Mouse (Mus musculus) lung, postnatal 0 days (tissue): ENCODE measurements around the gene Slc5a6. TPM values are rescaled to one million over a fixed set of nuclear protein-coding genes. Genes with fewer than 3 reads are reported as not detected.

Source experiments
- ATAC-seq: fragments of 200-750 bp; cut with Nextera tagmentation; 2 replicates; pipeline ENCODE4 v1.8.0; 2017; ENCODE audit warnings: moderate library complexity
- DNase-seq: peaks from one replicate; pipeline ENCODE4 v3.0.0-alpha.2; 2016; ENCODE audit warnings: low spot score
- H3K27ac ChIP-seq: fragments of 300-500 bp; sonication (generic); 2 replicates; pipeline ENCODE4 v1.5.1; 2014; ENCODE audit warnings: antibody characterized with exemption, mild to moderate bottlenecking, low read length, mixed read lengths
- H3K27me3 ChIP-seq: fragments of 300-500 bp; sonication (generic); replicated peaks from 2 replicates; pipeline ENCODE4 v1.6.1; 2014; ENCODE audit warnings: low read length, mixed read lengths; ENCODE audit not compliant: insufficient read depth
- H3K36me3 ChIP-seq: fragments of 300-500 bp; sonication (generic); 2 replicates; pipeline ENCODE4 v1.6.1; 2014; ENCODE audit warnings: low read length, mixed read lengths; ENCODE audit not compliant: insufficient read depth
- H3K4me1 ChIP-seq: fragments of 300-500 bp; sonication (generic); 2 replicates; pipeline ENCODE4 v1.6.1; 2014; ENCODE audit warnings: antibody characterized with exemption, low read depth, low read length, mixed read lengths; ENCODE audit not compliant: insufficient read depth
- H3K4me2 ChIP-seq: fragments of 300-500 bp; sonication (generic); replicated peaks from 2 replicates; pipeline ENCODE4 v1.6.1; 2014; ENCODE audit warnings: low read depth, mild to moderate bottlenecking, low read length, moderate library complexity, mixed read lengths
- H3K4me3 ChIP-seq: fragments of 300-500 bp; sonication (generic); 2 replicates; pipeline ENCODE4 v1.5.1; 2014; ENCODE audit warnings: low read depth, low read length
- H3K9ac ChIP-seq: fragments of 300-500 bp; sonication (generic); replicated peaks from 2 replicates; pipeline ENCODE4 v1.6.1; 2014; ENCODE audit warnings: low read depth, mild to moderate bottlenecking
- H3K9me3 ChIP-seq: fragments of 300-500 bp; sonication (generic); 2 replicates; pipeline ENCODE4 v1.6.1; 2016; ENCODE audit warnings: low read length, mixed read lengths
- CTCF ChIP-seq: IDR thresholded peaks from 2 replicates; pipeline ENCODE4 v1.5.1; 2016; ENCODE audit warnings: antibody characterized with exemption, mild to moderate bottlenecking
- EP300 ChIP-seq: IDR thresholded peaks from 2 replicates; pipeline ENCODE4 v1.6.1; 2016; ENCODE audit warnings: antibody characterized with exemption, mild to moderate bottlenecking, control low read depth
- WGBS: fragments of 180-500 bp; shearing (Covaris S2); extraction: QIAGEN DNeasy Blood & Tissue Kit; methylation state at CpG from one replicate; pipeline ENCODE4 v1.1.7; 2014; 5-methylcytosine and 5-hydroxymethylcytosine counted together
- polyA plus RNA-seq: library from polyadenylated mRNA; unstranded; fragments of >200 nt; fragmentation: Nextera tagmentation; extraction: Ambion mirVana; gene quantifications from 2 replicates; pipeline ENCODE4 v1.2.1, GENCODE M21; 2015

Gene Slc5a6
- polyA plus RNA-seq, 1 experiment from 2014 or later = 3.6 TPM

DNA sequence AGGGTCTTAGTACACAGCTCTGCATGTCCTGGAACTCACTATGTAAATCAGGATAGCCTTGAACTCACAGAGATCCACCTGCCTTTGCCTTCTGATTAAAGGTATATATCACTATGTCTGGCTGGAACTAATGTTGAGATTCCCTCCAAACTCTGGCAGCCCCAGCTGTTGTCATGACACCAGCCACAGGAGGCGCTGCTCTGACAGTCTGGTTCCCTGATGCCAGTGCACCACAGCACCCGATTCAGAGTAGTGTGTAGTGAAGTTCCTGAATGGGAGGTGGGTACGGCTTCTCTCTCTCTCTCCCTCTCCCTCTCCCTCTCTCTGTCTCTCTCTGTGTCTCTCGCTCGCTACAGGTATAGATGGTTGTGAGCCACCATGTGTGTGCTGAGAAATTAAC, 33.6 kb upstream of the Slc5a6 start:
- peak; percentile 78 for TF ChIP-seq CTCF
- no peak for TF ChIP-seq EP300
- no peaks in the 10 kb centered on the region for H3K4me1 ChIP-seq
- no peak overlapping the region for H3K4me3 ChIP-seq
- H3K9ac ChIP-seq = no peak overlapping the region
- H3K27ac ChIP-seq = no peak overlapping the region
- DNase-seq (peak; percentile 59), ATAC-seq (peak; percentile 59)
- no peaks in the 10 kb centered on the region for H3K27me3 ChIP-seq
- WGBS = 9% methylated on average over 5 of the region's 5 CpGs
- H3K4me2 ChIP-seq = no peak overlapping the region
- H3K9me3 ChIP-seq = no peaks in the 10 kb centered on the region
- no peaks in the 10 kb centered on the region for H3K36me3 ChIP-seq

- ATAC-seq (no peak), DNase-seq (peak; percentile 32)
- no peak overlapping the region for H3K27ac ChIP-seq
- WGBS = 75% methylated on average over 3 of the region's 3 CpGs
- no peaks in the 10 kb centered on the region for H3K27me3 ChIP-seq
- TF ChIP-seq CTCF (peak; percentile 74), EP300 (no peak)
- H3K9ac ChIP-seq = no peak overlapping the region
- no peaks in the 10 kb centered on the region for H3K4me1 ChIP-seq
- H3K4me3 ChIP-seq = no peak overlapping the region
- H3K4me2 ChIP-seq = no peak overlapping the region
- no peaks in the 10 kb centered on the region for H3K9me3 ChIP-seq
- H3K36me3 ChIP-seq = 0 out of 2 replicates have a peak, but pooled peaks cover under 1% of the 10 kb centered on the region
Observed at GRCm38 (mm10) chr5:31081386-31081785, 32.7 kb upstream of the Slc5a6 start.

DNA sequence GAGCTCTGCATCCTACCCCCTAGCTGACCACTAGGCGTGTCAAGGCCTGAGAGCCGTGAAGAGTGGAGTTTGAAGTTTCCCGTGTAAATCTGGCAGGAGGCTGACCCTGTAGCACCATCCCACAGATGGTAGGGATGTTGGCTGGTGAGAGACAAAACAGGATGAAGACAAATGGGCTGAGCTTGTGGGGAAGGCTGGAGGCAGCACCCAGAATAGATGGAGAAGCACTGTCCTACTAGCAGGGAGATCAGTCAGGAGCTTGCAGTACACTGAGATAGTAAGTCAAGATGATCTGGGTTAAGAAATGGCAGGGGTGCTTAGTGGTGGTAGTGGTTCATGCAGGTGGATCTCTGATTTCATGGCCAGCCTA, 32.1 kb upstream of the Slc5a6 start:
- Histone ChIP-seq H3K4me3 (no peak overlapping the region), H3K4me2 (no peak overlapping the region), H3K9ac (no peak overlapping the region), H3K9me3 (no peaks in the 10 kb centered on the region), H3K36me3 (0 out of 2 replicates have a peak, but pooled peaks cover 5% of the 10 kb centered on the region), H3K27ac (no peak overlapping the region), H3K27me3 (no peaks in the 10 kb centered on the region), H3K4me1 (no peaks in the 10 kb centered on the region)
- DNase-seq (no peak), ATAC-seq (no peak)
- TF ChIP-seq CTCF (no peak), EP300 (no peak)
- WGBS = 64% methylated on average over 3 of the region's 3 CpGs

DNA sequence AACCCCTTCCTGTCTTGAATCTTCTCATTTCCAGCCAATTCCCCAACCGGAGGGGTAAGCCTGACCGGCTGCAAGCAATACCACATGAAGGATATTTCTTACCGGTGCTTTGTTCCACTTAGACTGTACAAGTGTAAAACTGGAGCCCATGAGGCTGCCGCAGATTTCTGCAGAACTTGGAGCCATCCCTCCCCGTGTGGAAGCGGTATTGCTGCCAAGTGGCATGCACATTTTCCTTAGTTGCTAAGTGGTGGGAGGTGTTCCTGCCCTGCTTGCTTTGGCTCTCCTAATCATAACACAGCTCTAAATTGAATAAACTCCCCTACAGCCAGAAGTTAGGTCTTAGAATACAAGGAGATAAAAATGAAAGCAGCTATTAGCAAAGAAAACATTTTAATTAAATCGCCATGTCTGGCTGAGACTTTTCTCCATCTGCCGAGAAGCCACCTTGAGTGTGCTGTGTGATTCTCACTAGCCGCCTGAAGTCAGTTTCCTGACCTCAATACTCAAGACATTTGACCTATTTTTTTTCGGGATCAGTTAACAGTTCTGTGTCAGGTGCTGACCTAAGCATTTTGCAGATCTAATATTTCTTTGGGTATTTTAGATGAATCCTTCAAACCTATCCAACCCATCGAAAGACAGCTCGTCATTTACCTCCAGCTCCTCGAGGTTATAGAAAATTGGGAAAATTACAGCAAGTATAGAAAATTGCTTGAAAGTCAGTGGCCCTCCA, 31.5 kb upstream of the Slc5a6 start:
- 0 out of 2 replicates have a peak, but pooled peaks cover 5% of the 10 kb centered on the region for H3K36me3 ChIP-seq
- no peak for DNase-seq
- ATAC-seq = no peak
- H3K9ac ChIP-seq = no peak overlapping the region
- H3K4me2 ChIP-seq = no peak overlapping the region
- WGBS = 63% methylated on average over 13 of the region's 13 CpGs
- TF ChIP-seq EP300 = no peak
- TF ChIP-seq CTCF = no peak
- no peak overlapping the region for H3K4me3 ChIP-seq
- H3K9me3 ChIP-seq = no peaks in the 10 kb centered on the region
- H3K27me3 ChIP-seq = no peaks in the 10 kb centered on the region
- no peak overlapping the region for H3K27ac ChIP-seq
- H3K4me1 ChIP-seq = no peaks in the 10 kb centered on the region

- H3K27ac ChIP-seq = no peak overlapping the region
- no peaks in the 10 kb centered on the region for H3K27me3 ChIP-seq
- no peak overlapping the region for H3K9ac ChIP-seq
- 82% methylated on average over 13 of the region's 13 CpGs for WGBS
- no peaks in the 10 kb centered on the region for H3K9me3 ChIP-seq
- no peak overlapping the region for H3K4me2 ChIP-seq
- no peaks in the 10 kb centered on the region for H3K4me1 ChIP-seq
- no peak overlapping the region for H3K4me3 ChIP-seq
- ATAC-seq = no peak
- no peak for DNase-seq
- peaks cover 16% of the 10 kb centered on the region; the same call in 1 of the 2 replicates for H3K36me3 ChIP-seq
- no peak for TF ChIP-seq EP300
Observed at GRCm38 (mm10) chr5:31076346-31076745, 27.6 kb upstream of the Slc5a6 start.

- Histone ChIP-seq H3K36me3 (peaks cover 34% of the 10 kb centered on the region), H3K4me3 (no peak overlapping the region), H3K27me3 (no peaks in the 10 kb centered on the region), H3K9me3 (no peaks in the 10 kb centered on the region), H3K4me1 (no peaks in the 10 kb centered on the region), H3K4me2 (no peak overlapping the region), H3K9ac (no peak overlapping the region), H3K27ac (no peak overlapping the region)
- DNase-seq = no peak
- TF ChIP-seq EP300 = no peak
- TF ChIP-seq CTCF = no peak
- WGBS = 95% methylated on average over 12 of the region's 12 CpGs
- no peak for ATAC-seq
Observed at GRCm38 (mm10) chr5:31073176-31073575, 24.5 kb upstream of the Slc5a6 start.

DNA sequence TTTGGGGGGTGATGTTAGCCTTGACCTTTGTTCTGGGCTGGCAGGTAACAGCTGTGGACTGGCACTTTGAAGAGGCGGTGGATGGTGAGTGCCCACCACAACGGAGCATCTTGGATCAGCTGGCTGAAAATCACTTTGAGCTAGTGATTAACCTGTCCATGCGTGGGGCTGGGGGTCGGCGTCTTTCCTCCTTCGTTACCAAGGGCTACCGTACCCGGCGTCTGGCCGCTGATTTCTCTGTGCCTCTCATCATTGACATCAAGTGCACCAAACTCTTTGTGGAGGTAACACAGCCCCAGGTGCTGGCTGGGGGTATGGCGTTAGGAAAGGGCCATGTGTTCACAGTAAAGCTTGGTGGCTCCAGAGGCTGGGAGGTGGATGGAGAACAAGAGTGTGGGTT, 23.1 kb upstream of the Slc5a6 start:
- Histone ChIP-seq H3K36me3 (peaks cover 44% of the 10 kb centered on the region), H3K27me3 (no peaks in the 10 kb centered on the region), H3K9me3 (no peaks in the 10 kb centered on the region), H3K4me3 (no peak overlapping the region), H3K27ac (no peak overlapping the region), H3K4me2 (no peak overlapping the region), H3K9ac (no peak overlapping the region), H3K4me1 (no peaks in the 10 kb centered on the region)
- DNase-seq (no peak), ATAC-seq (no peak)
- TF ChIP-seq EP300 (no peak), CTCF (no peak)
- 95% methylated on average over 11 of the region's 11 CpGs for WGBS
